Mouse (Mus musculus) layer of hippocampus, adult 9-10 months (tissue): Measurements from ENCODE around the gene Cdc34b.

ENCODE experiments used
- DNase-seq: peaks from one replicate; pipeline ENCODE4 v3.0.0; 2022; ENCODE audit warnings: low spot score

Cdc34b gene

DNA sequence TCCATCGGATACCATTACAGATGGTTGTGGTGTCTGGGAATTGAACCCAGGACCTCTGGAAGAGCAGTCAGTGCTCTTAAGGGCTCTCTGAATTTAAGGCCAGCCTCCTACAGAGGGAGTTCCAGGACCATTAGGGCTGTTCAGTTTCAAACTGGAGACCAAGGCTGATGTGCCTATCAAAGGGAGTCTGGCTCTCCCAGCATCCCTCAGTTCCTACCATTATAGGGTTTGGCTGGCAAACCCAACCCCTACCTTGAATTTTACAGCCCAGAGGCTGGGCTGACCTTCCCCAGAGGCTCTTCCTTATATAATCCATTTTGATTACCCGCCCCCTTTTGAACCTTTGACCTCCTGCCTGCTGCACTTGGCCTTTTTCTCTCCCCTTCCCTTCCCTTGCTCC, 5.8 kb upstream of the Cdc34b start:
- no peak for DNase-seq

DNA sequence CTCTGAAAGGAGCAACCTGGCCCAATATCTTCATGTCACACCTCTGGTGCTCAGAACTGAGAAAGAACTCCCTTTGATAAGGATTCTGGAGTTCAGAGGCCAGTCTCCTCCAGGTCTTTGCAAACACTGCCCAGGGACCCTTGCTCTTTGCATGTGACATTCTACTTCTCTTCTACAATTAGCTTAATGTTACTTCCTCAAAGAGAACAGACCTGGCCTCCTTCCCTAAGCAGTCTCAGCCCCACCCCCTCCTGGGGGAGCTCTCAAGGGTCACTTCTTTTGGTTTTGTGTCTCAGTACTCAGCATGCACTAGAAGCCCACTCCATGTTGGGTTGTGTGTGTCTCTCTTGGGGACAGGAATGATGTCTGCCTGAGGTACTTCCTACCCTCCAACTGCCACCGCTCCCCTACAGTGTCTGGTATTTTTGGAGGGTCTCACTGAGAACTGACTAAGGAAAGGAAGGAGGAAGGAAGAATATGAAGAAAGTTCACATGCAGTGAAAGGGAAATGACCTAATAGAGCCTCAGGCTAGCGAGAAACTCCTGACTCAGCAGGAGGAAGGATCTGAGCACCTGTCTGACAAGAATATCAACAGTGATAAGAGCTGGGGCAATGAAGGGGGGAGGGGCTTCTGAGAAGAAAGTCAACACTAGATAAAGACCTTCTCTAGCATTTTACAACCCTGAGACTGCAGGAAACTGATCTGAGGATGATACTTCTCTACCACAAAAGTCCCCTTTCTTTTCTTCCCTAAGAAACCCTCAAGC, 11.5 kb downstream of the Cdc34b start:
- no peak for DNase-seq

DNA sequence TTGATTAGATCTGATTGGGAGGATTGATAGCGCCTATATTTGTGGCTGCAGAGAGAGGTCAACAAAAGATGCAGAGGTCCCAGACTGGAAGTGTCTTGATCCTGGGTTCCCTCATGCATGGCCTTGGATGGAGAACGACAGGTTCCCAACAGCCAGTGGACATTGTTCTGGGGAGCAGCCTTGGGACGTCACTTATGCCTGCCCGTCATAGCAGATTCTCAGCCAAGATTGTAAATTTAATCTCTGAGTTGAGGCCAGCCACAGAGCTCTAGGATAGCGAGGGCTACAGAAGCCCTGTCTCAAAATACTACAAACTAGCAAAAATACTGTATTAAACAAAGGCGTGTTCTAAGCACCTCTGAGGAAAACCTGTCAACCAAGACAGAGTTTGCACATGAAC, 18.3 kb downstream of the Cdc34b start:
- DNase-seq, result no peak

DNA sequence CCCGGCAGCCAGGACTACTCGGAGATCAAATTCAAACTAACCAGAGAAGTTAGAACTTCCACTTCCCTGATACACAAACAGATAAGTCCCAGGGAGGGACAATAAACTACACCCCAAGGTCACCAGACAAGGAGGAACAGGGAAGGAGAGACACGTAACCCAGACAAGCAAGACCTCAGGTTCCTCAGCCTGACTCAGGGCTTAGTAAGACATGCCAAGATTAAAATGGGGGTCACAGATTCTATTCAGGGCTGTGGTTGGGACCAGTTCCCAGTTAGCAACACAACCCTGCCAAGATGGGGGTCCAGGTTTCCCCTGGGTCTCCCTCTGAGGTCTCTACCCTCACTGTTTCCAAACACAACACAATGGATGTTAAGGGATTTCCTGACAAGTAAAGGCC, 18.8 kb downstream of the Cdc34b start:
- DNase-seq, result no peak

DNA sequence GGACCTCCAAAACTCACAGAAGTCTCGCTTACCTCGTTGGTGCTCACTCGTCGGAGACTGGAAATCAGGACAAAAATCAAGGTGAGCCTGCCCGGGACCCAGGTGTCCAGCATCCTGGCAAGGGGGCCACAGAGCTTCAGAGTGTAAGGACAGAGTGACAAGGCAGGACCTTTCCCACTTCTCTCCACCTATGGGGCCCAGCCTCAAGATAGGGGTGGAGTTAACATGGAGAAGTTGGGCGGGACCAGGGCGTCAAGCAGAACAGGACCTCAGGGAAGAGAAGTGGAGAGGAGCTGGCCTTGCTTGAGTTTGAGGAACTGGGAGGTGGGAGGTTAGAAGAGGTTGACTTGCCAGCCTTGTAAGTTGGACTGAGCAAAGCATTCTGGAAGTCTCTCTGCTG, 19.2 kb downstream of the Cdc34b start:
- DNase-seq, result no peak

DNA sequence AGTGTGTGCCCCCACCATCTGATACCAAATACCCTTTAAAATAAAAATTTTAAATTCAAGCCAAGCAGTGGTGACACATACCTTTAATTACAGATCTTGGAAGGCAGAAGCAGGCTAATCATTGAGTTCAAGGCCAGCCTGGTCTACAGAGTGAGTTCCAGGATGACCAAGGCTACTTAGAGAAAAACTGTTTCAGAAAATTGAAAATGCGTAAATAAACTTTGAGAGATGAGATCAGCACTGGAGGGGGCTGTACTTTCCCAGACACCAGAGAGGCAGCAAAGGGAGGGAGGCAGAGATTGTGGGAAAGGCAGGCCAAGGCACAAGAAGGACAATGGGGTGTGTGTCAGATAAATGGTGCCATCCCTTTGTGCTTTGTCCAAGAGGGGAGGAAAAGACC, 20.7 kb downstream of the Cdc34b start:
- DNase-seq, result no peak

DNA sequence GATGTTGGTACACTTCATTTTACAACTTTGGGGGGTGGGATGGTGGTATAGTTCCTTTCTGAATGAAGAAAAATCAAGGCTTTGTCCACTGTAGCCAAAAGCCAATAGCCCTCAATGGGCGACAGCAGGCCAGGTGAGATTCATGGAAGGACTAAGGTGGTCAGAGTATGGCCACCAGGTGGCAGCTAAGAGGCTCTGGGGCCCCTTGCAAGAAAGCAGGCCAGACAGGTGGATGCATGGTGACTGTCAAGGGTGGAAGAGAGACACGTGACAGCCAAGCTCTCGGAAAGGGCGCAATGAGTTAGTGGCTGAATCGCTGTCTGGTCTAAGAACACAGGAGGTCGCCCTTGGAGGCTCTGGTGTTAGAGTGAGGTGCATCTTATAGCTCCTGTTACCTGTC, 21.2 kb downstream of the Cdc34b start:
- DNase-seq, result no peak

DNA sequence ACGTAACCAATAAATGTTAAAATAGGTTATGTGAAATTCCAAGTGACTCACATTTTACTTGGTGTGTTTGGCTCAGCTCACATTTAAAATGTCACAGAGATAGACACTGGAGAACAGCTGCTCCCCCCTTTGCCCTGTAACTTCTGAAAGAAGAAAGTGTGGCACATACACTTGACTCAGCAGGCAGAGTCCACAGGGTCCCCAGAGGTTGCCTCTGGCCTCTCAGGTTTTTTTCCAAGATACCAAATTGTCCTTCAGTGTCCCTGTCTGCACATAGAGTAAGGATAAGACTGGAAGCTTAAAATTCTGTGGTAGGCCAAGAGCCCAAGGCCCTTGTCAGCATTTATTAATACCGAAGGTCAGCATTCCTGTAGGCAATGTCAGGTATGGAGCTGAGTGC, 25.7 kb downstream of the Cdc34b start:
- no peak for DNase-seq

DNA sequence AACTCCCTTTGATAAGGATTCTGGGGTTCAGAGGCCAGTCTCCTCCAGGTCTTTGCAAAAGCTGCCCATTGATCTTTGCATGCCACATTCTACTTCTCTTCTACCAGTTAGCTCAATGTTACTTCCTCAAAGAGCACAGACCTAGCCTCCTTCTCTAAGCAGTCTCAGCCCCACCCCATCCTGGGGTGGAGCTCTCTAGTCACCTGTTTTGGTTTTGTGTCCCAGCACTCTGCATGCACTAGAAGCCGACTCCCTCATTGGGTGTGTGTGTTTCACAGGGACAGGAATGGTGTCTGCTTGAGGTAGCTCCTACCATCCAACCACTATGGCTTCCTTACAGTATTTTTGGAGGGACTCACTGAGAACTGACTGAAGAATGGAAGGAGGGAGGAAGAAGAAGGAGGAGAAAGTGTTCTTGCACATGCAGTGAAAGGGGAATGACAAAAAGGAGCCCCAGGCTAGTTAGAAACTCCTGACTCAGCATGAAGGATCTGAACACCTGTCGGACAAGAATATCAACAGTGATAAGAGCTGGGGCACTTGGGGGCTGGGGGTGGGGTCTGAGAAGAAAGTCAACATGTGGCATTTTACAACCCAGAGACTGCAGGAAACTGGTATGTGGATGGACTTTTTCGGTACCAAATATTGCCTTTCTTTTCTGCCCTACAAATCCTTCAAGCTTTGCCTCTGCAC, 30.9 kb downstream of the Cdc34b start:
- no peak for DNase-seq

DNA sequence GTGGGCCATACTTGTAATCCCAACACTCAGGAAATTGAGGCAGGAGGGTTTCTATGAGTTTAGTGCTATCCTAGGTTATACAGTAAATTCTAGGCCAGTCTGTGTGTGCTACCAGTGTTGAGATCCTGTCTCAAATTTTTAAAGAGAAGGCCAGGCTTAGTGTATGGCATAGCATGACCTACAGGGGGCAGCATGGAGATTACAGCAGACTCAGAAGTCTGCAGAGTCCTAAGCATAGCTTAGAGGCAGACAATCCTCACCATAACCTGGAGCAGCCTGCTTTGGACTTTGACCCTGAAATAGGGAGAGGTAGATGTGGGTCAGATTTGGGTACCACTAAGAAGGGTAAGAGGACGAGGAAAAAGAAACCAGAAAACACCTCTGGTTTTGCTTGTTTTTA, 32.3 kb downstream of the Cdc34b start:
- DNase-seq, result no peak

DNA sequence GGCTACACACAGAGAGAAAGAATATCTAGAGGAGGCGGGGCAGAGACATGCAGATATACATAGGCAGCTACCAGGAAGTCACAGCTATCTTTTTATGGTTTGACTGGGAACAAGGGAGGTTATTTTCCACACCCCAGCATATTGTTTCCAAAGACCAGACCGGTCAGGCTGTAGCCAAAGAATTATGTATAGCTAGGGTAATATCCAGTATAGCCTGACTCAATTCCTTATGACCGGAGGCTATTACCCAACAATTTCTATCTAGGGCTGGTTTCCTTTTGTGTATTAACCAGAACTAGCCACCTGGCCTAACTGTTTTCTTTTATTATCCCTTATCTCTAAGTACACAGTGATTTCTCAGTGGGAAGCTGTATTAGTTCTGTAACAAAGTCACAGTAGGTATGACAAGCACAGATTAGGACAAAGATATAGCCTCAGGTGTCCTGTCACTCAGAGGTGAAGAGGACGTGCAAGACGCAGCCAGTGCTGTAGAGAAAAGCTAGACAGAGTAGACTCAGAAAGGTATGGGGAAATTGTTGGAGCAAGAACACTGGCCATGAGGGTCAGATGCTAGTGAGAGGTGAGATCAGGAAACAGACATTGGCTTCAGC, 33.4 kb downstream of the Cdc34b start:
- DNase-seq, result no peak

DNA sequence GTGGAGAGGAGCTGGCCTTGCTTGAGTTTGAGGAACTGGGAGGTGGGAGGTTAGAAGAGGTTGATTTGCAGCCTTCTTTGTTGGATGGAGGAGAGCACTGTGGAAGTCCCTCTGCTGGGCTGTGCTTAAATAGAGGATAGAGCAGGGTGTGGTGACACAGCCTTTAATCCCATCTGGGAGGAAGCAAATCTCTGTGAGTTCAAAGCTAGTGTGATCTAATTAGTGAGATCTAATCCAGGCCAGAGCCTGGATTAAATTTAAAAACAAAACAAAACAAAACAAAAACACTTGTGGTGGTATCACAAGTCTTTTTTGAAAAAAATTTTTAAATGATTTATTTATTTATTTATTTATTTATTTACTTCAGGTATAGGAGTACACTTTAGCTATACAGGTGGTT, 41.0 kb downstream of the Cdc34b start, which contains the start of gene Tmem92:
Tmem92 (minus strand) TSS at position 101 of the 400 bp plus-strand sequence.
- no peak for DNase-seq

DNA sequence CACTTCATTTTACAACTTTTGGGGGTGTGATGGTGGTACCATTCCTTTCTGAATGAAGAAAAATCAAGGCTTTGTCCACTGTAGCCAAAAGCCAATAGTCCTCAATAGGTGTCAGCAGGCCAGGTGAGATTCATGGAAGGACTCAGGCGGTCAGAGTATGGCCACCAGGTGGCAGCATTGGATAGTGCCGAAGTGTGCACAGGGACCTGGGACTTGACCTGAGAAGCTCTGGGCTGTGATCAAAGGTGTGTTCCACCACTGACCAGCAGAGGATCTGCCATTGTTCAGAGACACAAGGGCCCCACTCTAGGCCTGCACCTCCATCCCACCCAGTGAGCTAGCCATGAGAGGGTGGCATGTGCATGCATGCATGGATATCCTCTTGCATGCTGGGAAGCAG, 43.7 kb downstream of the Cdc34b start:
- peak; percentile 30 for DNase-seq

DNA sequence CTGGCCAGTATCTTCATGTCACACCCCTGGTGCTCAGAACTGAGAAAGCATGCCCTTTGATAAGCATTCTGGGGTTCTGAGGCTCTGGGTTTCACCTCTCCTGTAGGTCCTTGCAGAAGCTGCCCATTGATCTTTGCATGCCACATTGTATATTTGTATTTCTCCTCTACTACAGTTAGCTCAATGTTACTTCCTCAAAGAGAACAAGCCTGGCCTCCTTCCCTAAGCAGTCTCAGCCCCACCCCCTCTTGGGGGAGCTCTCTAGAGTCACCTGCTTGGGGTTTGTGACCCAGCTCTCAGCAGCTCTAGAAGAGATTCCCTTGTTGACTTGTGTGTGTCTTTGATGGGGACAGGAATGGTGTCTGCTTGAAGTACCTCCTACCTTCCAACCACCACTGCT, 50.1 kb downstream of the Cdc34b start:
- DNase-seq, result no peak
